Mouse (Mus musculus): ENCODE results near the gene Psmd6. TPM values are rescaled to one million over a fixed set of nuclear protein-coding genes. Genes with fewer than 3 reads are reported as not detected.
A peak's percentile ranks its signal among the peaks of the same experiment; 100 is the strongest.

Psmd6 gene
- total and polyA plus RNA-seq, 3 experiments = 129 to 307 (median 244) TPM

DNA sequence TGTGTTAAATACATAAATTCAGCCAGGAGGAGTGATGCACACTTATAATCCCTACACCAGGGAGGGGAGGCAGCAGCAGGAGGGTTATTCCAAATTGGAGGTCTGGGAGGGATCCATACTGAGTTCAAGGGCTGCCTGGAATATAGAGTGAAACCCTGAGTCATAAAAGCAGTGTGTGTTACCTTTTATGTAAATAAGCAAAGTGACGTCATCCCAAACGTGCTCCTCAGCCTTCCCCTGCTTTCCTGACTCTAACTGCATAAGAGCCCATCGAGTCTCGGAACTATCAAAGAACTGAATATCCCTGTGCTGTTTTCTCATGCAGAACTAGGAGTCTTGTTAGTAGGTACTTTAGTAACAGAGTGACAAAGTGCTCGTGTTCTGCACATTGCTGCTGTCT is 57.4 kb downstream of the Psmd6 start:
- dilution Hi-C loops (cut with MboI; ENCODE audit: extremely low pct_ligation_motif_present, extremely low pct_unique_long_range_greater_than_20kb, low sequenced_read_pairs) = no loop called here
- in situ Hi-C loops (cut with MboI; ENCODE audit: low pct_ligation_motif_present, low pct_unique_long_range_greater_than_20kb, low sequenced_read_pairs) = no loop called here
- DNase-seq (ENCODE audit: extremely low read depth) = peak; percentile 41
- peaks cover 10 to 54% of the 10 kb centered on the region in 2 experiments; a peak in 3 of 4 replicates for H3K4me1 ChIP-seq (ENCODE audit: control insufficient read depth in 1 of 2, insufficient read depth in 2 of 2)
- peaks cover 0 to 8% of the 10 kb centered on the region in 2 experiments for H3K36me3 ChIP-seq (replicated peaks in 1 of 2; ENCODE audit: control insufficient read depth in 1 of 2, insufficient read depth in 1 of 2, low read length in 1 of 2)
- no peaks in the 10 kb centered on the region for H3K9me3 ChIP-seq (replicated peaks; ENCODE audit: low read length)
- no peaks in the 10 kb centered on the region for H3K79me2 ChIP-seq (replicated peaks; ENCODE audit: control insufficient read depth, extremely low read depth, insufficient read depth, poor library complexity, severe bottlenecking)
- H3K4me2 ChIP-seq (ENCODE audit: insufficient read depth, low read depth, poor library complexity, severe bottlenecking) = no peak overlapping the region
- TF ChIP-seq GABPA (IDR thresholded peaks at IDR 0.05; ENCODE audit: insufficient replicate concordance, low read depth, low read length) = no peak
- no peak for TF ChIP-seq SMC3 (IDR thresholded peaks at IDR 0.05; ENCODE audit: low read depth, low read length)
- no peak for TF ChIP-seq PAX5 (IDR thresholded peaks at IDR 0.05; ENCODE audit: low read length)
- TF ChIP-seq USF2 (conservative IDR thresholded peaks at IDR 0.05; ENCODE audit: low read depth, low read length) = no peak
- TF ChIP-seq IRF4 (IDR thresholded peaks at IDR 0.05; ENCODE audit: low read depth, low read length) = no peak; the same call in 1 of the 2 replicates
- peak; percentile 54; the same call in 1 of the 2 replicates for TF ChIP-seq EP300 (IDR thresholded peaks at IDR 0.05; ENCODE audit: low read length)
- TF ChIP-seq MYC (IDR thresholded peaks at IDR 0.05; ENCODE audit: low read depth, low read length) = 0 out of 2 replicates have a peak, but pooled peaks have one; percentile 21
- no peak for TF ChIP-seq MAZ (IDR thresholded peaks at IDR 0.05; ENCODE audit: low read depth, low read length)
- peak; percentile 81 for TF ChIP-seq JUND (conservative IDR thresholded peaks at IDR 0.05; ENCODE audit: low read depth, low read length)
- peak; percentile 88 for TF ChIP-seq BHLHE40 (IDR thresholded peaks at IDR 0.05; ENCODE audit: low read depth, low read length)
- no peak for TF ChIP-seq KAT2A (IDR thresholded peaks at IDR 0.05; ENCODE audit: insufficient replicate concordance, low read length)
- TF ChIP-seq MEF2A (IDR thresholded peaks at IDR 0.05; ENCODE audit: borderline replicate concordance, low read depth, low read length) = no peak
- TF ChIP-seq JUN (IDR thresholded peaks at IDR 0.05; ENCODE audit: insufficient read depth, low read depth, low read length) = peak; percentile 67
- no peak overlapping the region for H3K27ac ChIP-seq (ENCODE audit: insufficient read depth, low read depth)
- H3K4me3 ChIP-seq (replicated peaks in 1 of 3; ENCODE audit: low read depth in 2 of 3, low read length in 2 of 3, poor library complexity in 1 of 3) = no peak overlapping the region
- H3K9ac ChIP-seq (ENCODE audit: insufficient read depth, low read depth) = no peak overlapping the region
- H3K27me3 ChIP-seq (replicated peaks) = no peaks in the 10 kb centered on the region

DNA sequence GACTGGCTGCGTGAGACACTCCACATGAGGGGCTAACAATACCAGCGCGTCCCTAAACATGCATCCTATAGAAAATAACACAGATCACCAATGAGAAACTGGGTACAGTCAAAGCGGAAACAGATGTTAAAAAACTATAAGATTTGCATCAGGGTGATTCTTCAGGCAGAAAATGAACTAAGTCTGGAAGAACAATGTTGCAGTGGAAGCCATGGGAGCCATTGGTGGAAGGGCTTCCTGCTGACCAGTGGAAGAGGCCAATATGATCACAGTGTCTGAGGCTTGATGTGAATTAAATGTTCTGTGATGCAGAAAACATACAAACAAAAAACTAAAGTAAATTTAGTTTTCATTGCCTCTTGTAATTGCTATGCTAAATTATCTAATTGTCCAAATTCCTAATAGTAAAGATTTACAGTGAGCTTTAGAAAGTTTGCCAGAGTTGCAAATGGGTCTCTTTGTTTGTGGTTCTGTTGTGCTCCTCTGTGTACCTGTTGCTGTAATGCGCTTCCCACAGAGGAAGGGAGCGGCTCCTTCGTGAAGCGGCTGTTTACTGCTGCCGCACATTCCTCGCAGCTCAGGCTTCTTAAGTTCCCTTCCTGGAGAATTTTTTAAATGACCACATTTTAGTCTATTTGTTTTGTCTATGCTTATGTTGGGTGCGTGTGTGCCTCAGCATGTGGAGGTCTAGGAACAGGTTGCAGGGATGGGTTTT is 58.1 kb downstream of the Psmd6 start:
- Histone ChIP-seq H3K4me3 (replicated peaks in 1 of 3; ENCODE audit: low read depth in 2 of 3, low read length in 2 of 3, poor library complexity in 1 of 3) (no peak overlapping the region), H3K9ac (ENCODE audit: insufficient read depth, low read depth) (no peak overlapping the region), H3K79me2 (replicated peaks; ENCODE audit: control insufficient read depth, extremely low read depth, insufficient read depth, poor library complexity, severe bottlenecking) (no peaks in the 10 kb centered on the region), H3K4me2 (ENCODE audit: insufficient read depth, low read depth, poor library complexity, severe bottlenecking) (no peak overlapping the region), H3K27me3 (replicated peaks) (no peaks in the 10 kb centered on the region), H3K9me3 (replicated peaks; ENCODE audit: low read length) (no peaks in the 10 kb centered on the region), H3K27ac (ENCODE audit: insufficient read depth, low read depth) (no peak overlapping the region), H3K36me3 (replicated peaks in 1 of 2; ENCODE audit: control insufficient read depth in 1 of 2, insufficient read depth in 1 of 2, low read length in 1 of 2) (peaks cover 0 to 10% of the 10 kb centered on the region in 2 experiments), H3K4me1 (ENCODE audit: control insufficient read depth in 1 of 2, insufficient read depth in 2 of 2) (peaks cover 10 to 47% of the 10 kb centered on the region in 2 experiments; a peak in 3 of 4 replicates)
- dilution Hi-C loops (cut with MboI; ENCODE audit: extremely low pct_ligation_motif_present, extremely low pct_unique_long_range_greater_than_20kb, low sequenced_read_pairs) (no loop called here), in situ Hi-C loops (cut with MboI; ENCODE audit: low pct_ligation_motif_present, low pct_unique_long_range_greater_than_20kb, low sequenced_read_pairs) (no loop called here)
- DNase-seq (ENCODE audit: extremely low read depth) = no peak
- no peak for TF ChIP-seq MAZ (IDR thresholded peaks at IDR 0.05; ENCODE audit: low read depth, low read length)

Other genes with a start within 250 kb of the Psmd6 start
- not detected in 2 replicates for gene Gm281, start 206.5 kb downstream of the Psmd6 start, total RNA-seq (2012; rRNA removed)
- not detected in 2 replicates for gene Gm281, start 206.5 kb downstream of the Psmd6 start, total RNA-seq (2014; rRNA removed)
- not detected in 2 replicates for gene Gm281, start 206.5 kb downstream of the Psmd6 start, polyA plus RNA-seq (2012; ENCODE audit: insufficient read length, low read depth)
- gene Atxn7, start 159.5 kb downstream of the Psmd6 start, total RNA-seq (2012; rRNA removed) = 2.0 and 2.3 TPM in 2 replicates
- 2.1 and 2.7 TPM in 2 replicates for gene Atxn7, start 159.5 kb downstream of the Psmd6 start, total RNA-seq (2014; rRNA removed)
- 5.6 and 6.6 TPM in 2 replicates for gene Atxn7, start 159.5 kb downstream of the Psmd6 start, polyA plus RNA-seq (2012; ENCODE audit: insufficient read length, low read depth)
- gene Thoc7, start 159.1 kb downstream of the Psmd6 start, total RNA-seq (2012; rRNA removed) = 98.6 and 104 TPM in 2 replicates
- 209 and 218 TPM in 2 replicates for gene Thoc7, start 159.1 kb downstream of the Psmd6 start, total RNA-seq (2014; rRNA removed)
- gene Thoc7, start 159.1 kb downstream of the Psmd6 start, polyA plus RNA-seq (2012; ENCODE audit: insufficient read length, low read depth) = 162 and 209 TPM in 2 replicates
- gene Olfr720, start 65.9 kb upstream of the Psmd6 start, total RNA-seq (2012; rRNA removed) = not detected in 2 replicates
- not detected in 2 replicates for gene Olfr720, start 65.9 kb upstream of the Psmd6 start, total RNA-seq (2014; rRNA removed)
- gene Olfr720, start 65.9 kb upstream of the Psmd6 start, polyA plus RNA-seq (2012; ENCODE audit: insufficient read length, low read depth) = not detected in 2 replicates
- gene Olfr31, start 201.8 kb upstream of the Psmd6 start, total RNA-seq (2012; rRNA removed) = not detected in 2 replicates
- not detected in 2 replicates for gene Olfr31, start 201.8 kb upstream of the Psmd6 start, total RNA-seq (2014; rRNA removed)
- 0.09 TPM in 1 of 2 replicates, not detected in the other for gene Olfr31, start 201.8 kb upstream of the Psmd6 start, polyA plus RNA-seq (2012; ENCODE audit: insufficient read length, low read depth)
- 0.64 and 0.76 TPM in 2 replicates for gene Il3ra, start 225.3 kb upstream of the Psmd6 start, total RNA-seq (2012; rRNA removed)
- 0.89 and 1.3 TPM in 2 replicates for gene Il3ra, start 225.3 kb upstream of the Psmd6 start, total RNA-seq (2014; rRNA removed)
- gene Il3ra, start 225.3 kb upstream of the Psmd6 start, polyA plus RNA-seq (2012; ENCODE audit: insufficient read length, low read depth) = 2.6 and 4.8 TPM in 2 replicates